Mouse (Mus musculus) liver, embryonic 13.5 days (tissue): ENCODE data around the gene Syt13. TPM values are rescaled to one million over a fixed set of nuclear protein-coding genes. Genes with fewer than 3 reads are reported as not detected.
A peak's percentile ranks its signal among the peaks of the same experiment; 100 is the strongest.

Experiments used
- ATAC-seq: fragments of 200-750 bp; cut with Nextera tagmentation; 2 replicates; pipeline ENCODE4 v1.8.0; 2017; ENCODE audit warnings: low read depth, mild to moderate bottlenecking, moderate number of reproducible peaks, moderate library complexity
- DNase-seq: peaks from one replicate; pipeline ENCODE4 v3.0.0; 2022
- H3K27ac ChIP-seq: fragments of 300-500 bp; sonication (generic); 2 replicates; pipeline ENCODE4 v1.5.1; 2015; ENCODE audit warnings: moderate library complexity, mild to moderate bottlenecking, inconsistent platforms
- H3K27me3 ChIP-seq: fragments of 300-500 bp; sonication (generic); 2 replicates; pipeline ENCODE4 v1.6.1; 2015; ENCODE audit warnings: mild to moderate bottlenecking, inconsistent platforms
- H3K36me3 ChIP-seq: fragments of 300-500 bp; sonication (generic); 2 replicates; pipeline ENCODE4 v1.6.1; 2015; ENCODE audit warnings: mild to moderate bottlenecking, inconsistent platforms
- H3K4me1 ChIP-seq: fragments of 300-500 bp; sonication (generic); replicated peaks from 2 replicates; pipeline ENCODE4 v1.6.1; 2015; ENCODE audit warnings: inconsistent platforms
- H3K4me2 ChIP-seq: fragments of 300-500 bp; sonication (generic); 2 replicates; pipeline ENCODE4 v1.6.1; 2015; ENCODE audit warnings: inconsistent platforms, mild to moderate bottlenecking, moderate library complexity
- H3K4me3 ChIP-seq: fragments of 300-500 bp; sonication (generic); replicated peaks from 2 replicates; pipeline ENCODE4 v1.5.1; 2015; ENCODE audit warnings: mild to moderate bottlenecking, inconsistent platforms
- H3K9ac ChIP-seq: fragments of 300-500 bp; sonication (generic); 2 replicates; pipeline ENCODE4 v1.6.1; 2015; ENCODE audit warnings: mild to moderate bottlenecking, inconsistent platforms
- H3K9me3 ChIP-seq: fragments of 300-500 bp; sonication (generic); replicated peaks from 2 replicates; pipeline ENCODE4 v1.6.1; 2016; ENCODE audit warnings: inconsistent platforms
- WGBS: fragments of 180-500 bp; shearing (Covaris S2); methylation state at CpG from one replicate; pipeline ENCODE4 v1.1.7; 2015; ENCODE audit not compliant: insufficient replicate concordance; 5-methylcytosine and 5-hydroxymethylcytosine counted together
- polyA plus RNA-seq: library from polyadenylated mRNA; unstranded; fragments of >200 nt; fragmentation: Nextera tagmentation; extraction: Ambion mirVana; gene quantifications from 2 replicates; pipeline ENCODE4 v1.2.1, GENCODE M21; 2015

Gene Syt13
- polyA plus RNA-seq, result 0.16 and 0.22 TPM in 2 replicates

- DNase-seq, result no peak
- H3K9ac ChIP-seq, result 0 out of 2 replicates have a peak within 1 kb of the TSS, but pooled peaks have one; percentile 9
- no peak for ATAC-seq
- peak within 1 kb of the TSS; percentile 33 for H3K4me2 ChIP-seq
- peaks cover 62% of the 10 kb centered on the region for H3K27me3 ChIP-seq
- H3K27ac ChIP-seq, result no peak within 1 kb of the TSS
- no peaks in the 10 kb centered on the region for H3K9me3 ChIP-seq
- H3K4me3 ChIP-seq, result 0 out of 2 replicates have a peak within 1 kb of the TSS, but pooled peaks have one; percentile 16
- 1% methylated on average over 38 of the region's 38 CpGs for WGBS
- peaks cover 2% of the 10 kb centered on the region; the same call in 1 of the 2 replicates for H3K4me1 ChIP-seq
- no peaks in the 10 kb centered on the region for H3K36me3 ChIP-seq
Observed at GRCm38 (mm10) chr2:92914933-92915553, at the start of gene Syt13. Gene Syt13 (plus strand): TSS chr2:92915098.

GRCm38 (mm10) chr2:92866616-92867015 is 48.3 kb upstream of the Syt13 start:
- 15% methylated on average over 2 of the region's 2 CpGs for WGBS
- Histone ChIP-seq H3K36me3 (no peaks in the 10 kb centered on the region), H3K4me1 (no peaks in the 10 kb centered on the region), H3K27ac (no peak overlapping the region), H3K9ac (no peak overlapping the region), H3K27me3 (no peaks in the 10 kb centered on the region), H3K4me2 (no peak overlapping the region), H3K9me3 (no peaks in the 10 kb centered on the region), H3K4me3 (no peak overlapping the region)
- no peak for DNase-seq
- ATAC-seq, result no peak

GRCm38 (mm10) chr2:92870139-92870836 is 44.6 kb upstream of the Syt13 start:
- Histone ChIP-seq H3K9me3 (no peaks in the 10 kb centered on the region), H3K4me2 (no peak overlapping the region), H3K4me1 (no peaks in the 10 kb centered on the region), H3K36me3 (no peaks in the 10 kb centered on the region), H3K27me3 (no peaks in the 10 kb centered on the region), H3K27ac (no peak overlapping the region), H3K9ac (no peak overlapping the region), H3K4me3 (no peak overlapping the region)
- DNase-seq (no peak), ATAC-seq (no peak)
- 21% methylated on average over 10 of the region's 10 CpGs for WGBS

GRCm38 (mm10) chr2:92871093-92871686 is 43.7 kb upstream of the Syt13 start:
- DNase-seq, result no peak
- Histone ChIP-seq H3K27ac (no peak overlapping the region), H3K9ac (no peak overlapping the region), H3K4me1 (no peaks in the 10 kb centered on the region), H3K4me2 (no peak overlapping the region), H3K27me3 (no peaks in the 10 kb centered on the region), H3K36me3 (no peaks in the 10 kb centered on the region), H3K9me3 (no peaks in the 10 kb centered on the region), H3K4me3 (no peak overlapping the region)
- WGBS, result 54% methylated on average over 7 of the region's 7 CpGs
- no peak for ATAC-seq

- 47% methylated on average over 4 of the region's 4 CpGs for WGBS
Observed at GRCm38 (mm10) chr2:92872652-92873051, 42.2 kb upstream of the Syt13 start.

GRCm38 (mm10) chr2:92874592-92874991 is 40.3 kb upstream of the Syt13 start:
- Histone ChIP-seq H3K27ac (no peak overlapping the region), H3K9me3 (no peaks in the 10 kb centered on the region), H3K4me2 (no peak overlapping the region), H3K9ac (no peak overlapping the region), H3K36me3 (no peaks in the 10 kb centered on the region), H3K4me1 (no peaks in the 10 kb centered on the region), H3K27me3 (no peaks in the 10 kb centered on the region), H3K4me3 (no peak overlapping the region)
- ATAC-seq (no peak), DNase-seq (no peak)
- WGBS, result 18% methylated on average over 1 of the region's 1 CpGs

More at GRCm38 (mm10) chr2:92872652-92873051, 42.2 kb upstream of the Syt13 start:
- Histone ChIP-seq H3K9ac (no peak overlapping the region), H3K4me3 (no peak overlapping the region), H3K4me1 (no peaks in the 10 kb centered on the region), H3K4me2 (no peak overlapping the region), H3K27ac (no peak overlapping the region), H3K36me3 (no peaks in the 10 kb centered on the region), H3K9me3 (no peaks in the 10 kb centered on the region), H3K27me3 (no peaks in the 10 kb centered on the region)
- DNase-seq (no peak), ATAC-seq (no peak)

GRCm38 (mm10) chr2:92877488-92877887 is 37.4 kb upstream of the Syt13 start:
- Histone ChIP-seq H3K4me2 (no peak overlapping the region), H3K9me3 (no peaks in the 10 kb centered on the region), H3K4me3 (no peak overlapping the region), H3K36me3 (no peaks in the 10 kb centered on the region), H3K27ac (no peak overlapping the region), H3K4me1 (no peaks in the 10 kb centered on the region), H3K27me3 (no peaks in the 10 kb centered on the region), H3K9ac (no peak overlapping the region)
- 67% methylated on average over 3 of the region's 3 CpGs for WGBS
- ATAC-seq (no peak), DNase-seq (no peak)

GRCm38 (mm10) chr2:92883039-92883911 is 31.6 kb upstream of the Syt13 start:
- no peaks in the 10 kb centered on the region for H3K4me1 ChIP-seq
- ATAC-seq (no peak), DNase-seq (peak; percentile 8)
- WGBS, result 3% methylated on average over 15 of the region's 15 CpGs
- no peak overlapping the region for H3K27ac ChIP-seq
- no peaks in the 10 kb centered on the region; the same call in 1 of the 2 replicates for H3K27me3 ChIP-seq
- no peak overlapping the region for H3K4me3 ChIP-seq
- H3K4me2 ChIP-seq, result no peak overlapping the region
- H3K36me3 ChIP-seq, result no peaks in the 10 kb centered on the region
- no peaks in the 10 kb centered on the region for H3K9me3 ChIP-seq
- H3K9ac ChIP-seq, result no peak overlapping the region

GRCm38 (mm10) chr2:92883912-92884243 is 31.0 kb upstream of the Syt13 start:
- Histone ChIP-seq H3K27me3 (no peaks in the 10 kb centered on the region; the same call in 1 of the 2 replicates), H3K9me3 (no peaks in the 10 kb centered on the region), H3K4me1 (no peaks in the 10 kb centered on the region), H3K4me2 (no peak overlapping the region), H3K4me3 (no peak overlapping the region), H3K9ac (no peak overlapping the region), H3K27ac (no peak overlapping the region), H3K36me3 (no peaks in the 10 kb centered on the region)
- DNase-seq (no peak), ATAC-seq (no peak)
- WGBS, result 3% methylated on average over 2 of the region's 2 CpGs

- Histone ChIP-seq H3K9me3 (no peaks in the 10 kb centered on the region), H3K4me2 (no peak overlapping the region), H3K4me3 (no peak overlapping the region), H3K27ac (no peak overlapping the region), H3K9ac (no peak overlapping the region), H3K27me3 (no peaks in the 10 kb centered on the region; the same call in 1 of the 2 replicates), H3K36me3 (no peaks in the 10 kb centered on the region), H3K4me1 (no peaks in the 10 kb centered on the region)
- WGBS, result 68% methylated on average over 6 of the region's 6 CpGs
- ATAC-seq (no peak), DNase-seq (no peak)
Observed at GRCm38 (mm10) chr2:92884976-92885375, 29.9 kb upstream of the Syt13 start.

- H3K4me1 ChIP-seq, result no peaks in the 10 kb centered on the region
- 53% methylated on average over 3 of the region's 3 CpGs for WGBS
- H3K9me3 ChIP-seq, result no peaks in the 10 kb centered on the region
- no peaks in the 10 kb centered on the region for H3K36me3 ChIP-seq
- ATAC-seq (no peak), DNase-seq (no peak)
- no peak overlapping the region for H3K9ac ChIP-seq
- H3K27me3 ChIP-seq, result no peaks in the 10 kb centered on the region; the same call in 1 of the 2 replicates
- H3K27ac ChIP-seq, result no peak overlapping the region
- no peak overlapping the region for H3K4me2 ChIP-seq
- H3K4me3 ChIP-seq, result no peak overlapping the region
Observed at GRCm38 (mm10) chr2:92886862-92887261, 28.0 kb upstream of the Syt13 start.
